Mouse (Mus musculus) splenic B cell, adult 2 months (primary cell): ENCODE data around the gene Mthfd1l.

Experiments used
- DNase-seq: peaks from one replicate; pipeline ENCODE4 v3.0.0-alpha.2; 2011; ENCODE audit warnings: low read depth, low spot score
- H3K27me3 ChIP-seq: 2 replicates; pipeline ENCODE4 v1.6.1; 2012; ENCODE audit warnings: mild to moderate bottlenecking, low read length, moderate library complexity, mixed read lengths; ENCODE audit not compliant: control insufficient read depth, poor library complexity, insufficient read depth, severe bottlenecking
- H3K36me3 ChIP-seq: 2 replicates; pipeline ENCODE4 v1.6.1; 2012; ENCODE audit warnings: mild to moderate bottlenecking, low read length, moderate library complexity, mixed read lengths; ENCODE audit not compliant: control insufficient read depth, poor library complexity, insufficient read depth, severe bottlenecking

The Mthfd1l gene

DNA sequence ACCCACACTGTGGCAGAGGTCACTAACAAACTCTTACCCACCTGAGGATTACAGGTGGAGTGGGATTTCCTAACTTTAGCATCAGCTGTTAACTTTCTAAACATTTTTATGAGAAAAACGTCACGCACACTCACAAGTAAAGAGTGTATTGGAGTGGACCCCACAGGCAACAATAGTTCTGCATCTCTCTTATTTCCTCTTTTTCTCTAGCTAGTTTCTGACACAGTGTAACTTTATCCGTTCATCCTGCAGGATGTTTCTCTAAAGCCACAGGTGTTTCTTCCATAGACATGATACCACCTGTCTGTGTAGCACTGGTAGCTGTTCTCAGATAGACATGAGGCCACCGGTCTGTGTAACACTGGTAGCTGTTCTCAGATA, 238.1 kb downstream of the Mthfd1l start:
- DNase-seq, result no peak
- Histone ChIP-seq H3K36me3 (no peaks in the 10 kb centered on the region), H3K27me3 (no peaks in the 10 kb centered on the region)
